Mouse (Mus musculus): ENCODE measurements around the gene Parn.
"Not testable (repeated sequence)": the region's sequence is repeated elsewhere in the genome, so short reads cannot be mapped to it uniquely, and the experiment has no call there.

Parn gene

GRCm38 (mm10) chr16:13667878-13668343 lies at the start of gene Parn:
TSS of gene Parn (minus strand) at chr16:13668170.
- DNase-seq (ENCODE audit: low read depth, low spot score) = peak; percentile 80

- DNase-seq (ENCODE audit: low read depth, low spot score) = no peak
These were observed 49.0 kb upstream of the Parn start for GRCm38 (mm10) chr16:13716821-13717553.

GRCm38 (mm10) chr16:13714910-13715309 lies 46.9 kb upstream of the Parn start:
- DNase-seq (ENCODE audit: low read depth, low spot score) = no peak

GRCm38 (mm10) chr16:13704676-13705075 lies 36.7 kb upstream of the Parn start:
- DNase-seq (ENCODE audit: low read depth, low spot score) = no peak

DNA sequence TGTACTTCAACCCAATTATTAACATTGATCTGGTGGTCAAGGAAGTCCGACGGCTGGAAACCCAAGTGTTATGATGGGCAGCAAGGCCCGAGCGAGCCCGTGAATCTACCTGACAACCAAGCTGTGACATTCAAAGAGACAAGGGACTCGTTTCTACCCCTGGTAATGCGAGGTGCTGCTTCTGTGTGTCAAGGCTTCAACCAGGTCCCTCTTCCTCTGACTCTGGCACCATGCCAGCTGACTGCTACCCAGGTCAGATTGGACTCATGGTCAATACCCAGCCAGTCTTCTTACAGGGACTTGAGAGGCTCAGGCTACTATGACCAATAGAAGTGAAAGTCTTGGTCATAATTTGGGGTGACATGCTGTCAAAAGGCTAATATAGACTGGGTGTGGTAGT lies 34.2 kb upstream of the Parn start:
- no peak for DNase-seq (ENCODE audit: low read depth, low spot score)

DNA sequence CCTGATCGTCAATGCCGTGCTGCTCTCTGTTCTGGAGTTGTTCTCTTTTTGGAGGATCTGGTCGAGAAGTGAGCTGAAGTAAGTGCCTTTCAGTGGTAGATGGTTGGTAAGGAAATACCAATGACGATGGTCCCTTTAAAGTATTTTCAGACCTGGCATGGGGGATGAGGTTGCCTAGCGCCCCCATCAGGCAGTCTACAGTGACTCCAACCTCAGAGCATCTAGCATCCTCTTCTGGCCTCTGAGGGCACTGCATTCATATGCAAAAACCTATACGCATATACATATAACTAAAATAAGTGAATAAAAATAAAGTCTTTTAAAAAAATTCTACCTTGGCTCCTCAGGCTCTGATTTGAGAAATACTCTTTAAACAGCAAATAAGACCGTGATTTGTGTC lies 31.0 kb upstream of the Parn start:
- no peak for DNase-seq (ENCODE audit: low read depth, low spot score)

- no peak for DNase-seq (ENCODE audit: low read depth, low spot score)
These were observed 10.8 kb upstream of the Parn start for GRCm38 (mm10) chr16:13678601-13679319.

DNA sequence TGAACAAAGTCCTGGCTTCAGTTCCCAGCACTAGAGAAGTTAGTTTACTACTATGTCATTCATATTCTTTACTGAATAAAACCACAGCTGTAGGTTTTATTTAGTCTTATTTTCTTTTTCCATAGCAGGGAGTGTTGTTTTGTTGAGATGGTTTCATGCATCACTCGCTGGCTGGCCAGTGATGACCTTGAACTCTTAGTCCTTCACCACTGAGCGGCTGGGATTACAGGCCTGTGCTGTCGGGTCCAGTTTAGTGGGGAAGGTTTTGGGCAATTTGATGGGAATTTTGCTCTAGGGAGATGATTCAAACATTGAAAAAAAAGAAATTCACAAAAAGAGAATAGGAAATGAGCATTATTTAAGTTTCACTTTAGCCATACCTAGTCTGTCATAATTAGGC lies 6.5 kb upstream of the Parn start:
- no peak for DNase-seq (ENCODE audit: low read depth, low spot score)

DNA sequence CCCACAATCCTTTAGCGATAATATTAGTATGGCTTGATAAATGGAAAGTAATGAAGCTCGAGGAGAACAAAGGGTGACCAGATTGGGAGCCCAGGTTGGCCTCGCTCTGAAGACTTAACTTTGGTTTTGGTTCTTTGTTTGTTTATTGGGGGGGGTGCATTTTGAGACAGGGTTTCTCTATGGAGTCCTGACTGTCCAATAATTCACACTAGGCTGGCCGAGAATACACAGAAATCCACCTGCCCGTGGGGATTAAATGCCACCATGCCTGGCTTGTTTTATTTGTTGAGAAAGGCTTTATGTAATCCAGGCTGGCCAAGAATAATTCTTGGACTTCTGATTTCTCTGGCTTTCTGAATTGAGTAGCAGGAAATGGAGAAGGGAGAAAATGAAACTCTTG lies 5.1 kb upstream of the Parn start:
- no peak for DNase-seq (ENCODE audit: low read depth, low spot score)

- peak; percentile 60 for DNase-seq (ENCODE audit: low read depth, low spot score)
These were observed 4.5 kb upstream of the Parn start for GRCm38 (mm10) chr16:13672386-13672898.

DNA sequence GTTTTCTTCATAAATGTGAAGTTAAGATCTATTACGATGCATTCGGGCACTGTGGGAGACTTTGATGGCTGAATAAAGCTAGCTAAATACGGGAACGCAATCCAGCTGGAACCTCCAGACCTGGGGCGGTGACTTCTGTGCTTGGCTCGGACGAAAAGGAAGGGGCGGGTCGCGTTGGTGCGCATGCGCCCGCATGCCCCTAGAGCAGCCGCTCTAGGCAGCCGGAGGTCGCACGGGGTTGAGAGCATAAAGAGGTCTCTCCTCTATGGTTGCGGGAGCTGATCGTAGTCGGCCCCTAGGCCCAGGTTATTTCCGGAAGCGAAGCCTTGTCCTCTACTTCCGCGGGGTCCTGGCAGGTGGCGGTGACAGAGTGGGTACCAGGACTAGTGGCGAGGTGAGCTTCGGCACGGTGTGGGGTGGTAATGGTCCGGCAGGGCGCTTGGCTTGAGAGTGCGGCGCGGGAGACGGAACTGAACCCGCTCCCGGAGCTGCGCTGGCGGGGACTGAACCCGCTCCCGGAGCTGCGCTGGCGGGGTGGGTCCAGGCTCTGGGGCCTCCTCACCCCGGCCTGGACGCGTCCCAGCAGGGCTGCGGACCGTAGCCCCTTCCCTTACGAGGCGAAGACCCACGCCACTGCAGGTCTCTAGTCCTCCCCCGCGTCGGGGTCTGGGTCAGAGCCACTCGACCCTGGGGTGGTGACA lies 3.9 kb upstream of the Parn start, which contains the start of the genes Bfar and 3110001I22Rik:
Gene Bfar (plus strand): TSS at position 174 of the 701 bp plus-strand sequence.
Gene 3110001I22Rik (plus strand): TSS at position 245 of the 701 bp plus-strand sequence.
- peak; percentile 76 for DNase-seq (ENCODE audit: low read depth, low spot score)

- not testable (repeated sequence) for DNase-seq (ENCODE audit: low read depth, low spot score)
These were observed 2.9 kb upstream of the Parn start for GRCm38 (mm10) chr16:13670896-13671295.

DNA sequence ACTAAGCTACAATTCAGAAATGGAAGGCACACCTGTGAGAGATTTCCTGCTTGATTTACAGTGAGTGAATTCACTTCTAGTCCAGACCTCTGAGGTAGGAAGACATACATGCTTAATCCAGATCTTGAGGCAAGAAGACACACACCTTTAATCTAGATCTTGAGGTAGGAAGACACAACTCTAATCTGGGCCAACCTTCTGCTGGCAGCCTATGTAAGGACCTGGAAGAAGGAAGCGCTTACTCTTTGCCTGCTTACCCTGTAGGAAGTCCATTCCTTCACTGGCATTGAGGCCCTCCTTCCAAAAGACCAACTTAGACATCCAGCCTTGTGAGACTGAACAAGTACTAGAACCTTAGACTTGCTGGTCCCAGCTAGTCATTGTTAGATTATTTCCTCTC lies 1.3 kb upstream of the Parn start:
- no peak for DNase-seq (ENCODE audit: low read depth, low spot score)

GRCm38 (mm10) chr16:13668402-13669108 lies 585 bp upstream of the Parn start:
- no peak for DNase-seq (ENCODE audit: low read depth, low spot score)

- DNase-seq (ENCODE audit: low read depth, low spot score) = no peak
These were observed 7.2 kb downstream of the Parn start for GRCm38 (mm10) chr16:13660736-13661135.

- DNase-seq (ENCODE audit: low read depth, low spot score) = no peak
These were observed 9.1 kb downstream of the Parn start for GRCm38 (mm10) chr16:13658886-13659285.

GRCm38 (mm10) chr16:13645930-13646329 lies 22.0 kb downstream of the Parn start:
- DNase-seq (ENCODE audit: low read depth, low spot score) = no peak

GRCm38 (mm10) chr16:13644474-13644873 lies 23.5 kb downstream of the Parn start:
- no peak for DNase-seq (ENCODE audit: low read depth, low spot score)

GRCm38 (mm10) chr16:13640064-13640463 lies 27.9 kb downstream of the Parn start:
- DNase-seq (ENCODE audit: low read depth, low spot score) = no peak

DNA sequence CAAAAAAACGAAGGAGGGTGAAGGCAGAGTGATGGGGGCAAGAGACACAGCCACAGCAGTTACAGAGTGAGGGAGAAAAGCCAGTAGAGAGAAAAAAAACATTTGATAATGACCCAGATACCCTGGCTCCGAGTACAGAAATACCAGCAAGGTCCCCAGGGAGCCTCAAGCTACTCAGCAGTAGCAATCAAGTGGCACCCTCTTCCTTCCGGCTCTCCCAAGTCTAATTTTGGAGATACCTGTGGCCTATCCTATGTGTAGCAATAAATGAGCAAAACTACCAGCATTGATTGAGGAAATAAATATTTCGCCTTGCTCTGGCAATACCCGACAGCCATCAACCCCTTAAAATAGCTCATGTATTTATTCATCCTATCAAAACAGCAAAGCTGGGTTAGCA lies 28.5 kb downstream of the Parn start:
- DNase-seq (ENCODE audit: low read depth, low spot score) = no peak

GRCm38 (mm10) chr16:13638198-13638597 lies 29.8 kb downstream of the Parn start:
- DNase-seq (ENCODE audit: low read depth, low spot score) = not testable (repeated sequence)
